Mouse (Mus musculus) limb, embryonic 12.5 days (tissue): Measurements from ENCODE around the gene Gm11172. TPM values are rescaled to one million over a fixed set of nuclear protein-coding genes. Genes with fewer than 3 reads are reported as not detected.
A peak's percentile ranks its signal among the peaks of the same experiment; 100 is the strongest.
"Not testable (repeated sequence)": the region's sequence is repeated elsewhere in the genome, so short reads cannot be mapped to it uniquely, and the experiment has no call there.

Experiments used
- ATAC-seq: fragments of 200-750 bp; cut with Nextera tagmentation; 2 replicates; pipeline ENCODE4 v1.8.0; 2017; ENCODE audit warnings: low read depth, moderate TSS enrichment; ENCODE audit not compliant: insufficient number of reproducible peaks, insufficient read depth, low FRiP score, low TSS enrichment
- H3K27ac ChIP-seq: fragments of 300-500 bp; sonication (generic); 2 replicates; pipeline ENCODE4 v1.5.1; 2016; ENCODE audit warnings: mild to moderate bottlenecking, moderate library complexity
- H3K27me3 ChIP-seq: fragments of 300-500 bp; sonication (generic); 2 replicates; pipeline ENCODE4 v1.6.1; 2016; ENCODE audit warnings: mild to moderate bottlenecking, moderate library complexity
- H3K36me3 ChIP-seq: fragments of 300-500 bp; sonication (generic); 2 replicates; pipeline ENCODE4 v1.6.1; 2016; ENCODE audit warnings: mild to moderate bottlenecking, moderate library complexity
- H3K4me1 ChIP-seq: fragments of 300-500 bp; sonication (generic); replicated peaks from 2 replicates; pipeline ENCODE4 v1.6.1; 2016
- H3K4me2 ChIP-seq: fragments of 300-500 bp; sonication (generic); 2 replicates; pipeline ENCODE4 v1.6.1; 2016; ENCODE audit warnings: mild to moderate bottlenecking, moderate library complexity
- H3K4me3 ChIP-seq: fragments of 300-500 bp; sonication (generic); replicated peaks from 2 replicates; pipeline ENCODE4 v1.5.1; 2016; ENCODE audit warnings: mild to moderate bottlenecking
- H3K9ac ChIP-seq: fragments of 300-500 bp; sonication (generic); replicated peaks from 2 replicates; pipeline ENCODE4 v1.6.1; 2016; ENCODE audit warnings: mild to moderate bottlenecking, moderate library complexity
- H3K9me3 ChIP-seq: fragments of 300-500 bp; sonication (generic); 2 replicates; pipeline ENCODE4 v1.6.1; 2016; ENCODE audit warnings: mild to moderate bottlenecking, moderate library complexity
- WGBS: fragments of 180-500 bp; shearing (Covaris S2); methylation state at CpG from one replicate; pipeline ENCODE4 v1.1.7; 2016; 5-methylcytosine and 5-hydroxymethylcytosine counted together
- polyA plus RNA-seq: library from polyadenylated mRNA; unstranded; fragments of >200 nt; fragmentation: Nextera tagmentation; extraction: Ambion mirVana; gene quantifications from 2 replicates; pipeline ENCODE4 v1.2.1, GENCODE M21; 2016

Gene Gm11172
- polyA plus RNA-seq, 1 experiment from 2014 or later, result not detected

DNA sequence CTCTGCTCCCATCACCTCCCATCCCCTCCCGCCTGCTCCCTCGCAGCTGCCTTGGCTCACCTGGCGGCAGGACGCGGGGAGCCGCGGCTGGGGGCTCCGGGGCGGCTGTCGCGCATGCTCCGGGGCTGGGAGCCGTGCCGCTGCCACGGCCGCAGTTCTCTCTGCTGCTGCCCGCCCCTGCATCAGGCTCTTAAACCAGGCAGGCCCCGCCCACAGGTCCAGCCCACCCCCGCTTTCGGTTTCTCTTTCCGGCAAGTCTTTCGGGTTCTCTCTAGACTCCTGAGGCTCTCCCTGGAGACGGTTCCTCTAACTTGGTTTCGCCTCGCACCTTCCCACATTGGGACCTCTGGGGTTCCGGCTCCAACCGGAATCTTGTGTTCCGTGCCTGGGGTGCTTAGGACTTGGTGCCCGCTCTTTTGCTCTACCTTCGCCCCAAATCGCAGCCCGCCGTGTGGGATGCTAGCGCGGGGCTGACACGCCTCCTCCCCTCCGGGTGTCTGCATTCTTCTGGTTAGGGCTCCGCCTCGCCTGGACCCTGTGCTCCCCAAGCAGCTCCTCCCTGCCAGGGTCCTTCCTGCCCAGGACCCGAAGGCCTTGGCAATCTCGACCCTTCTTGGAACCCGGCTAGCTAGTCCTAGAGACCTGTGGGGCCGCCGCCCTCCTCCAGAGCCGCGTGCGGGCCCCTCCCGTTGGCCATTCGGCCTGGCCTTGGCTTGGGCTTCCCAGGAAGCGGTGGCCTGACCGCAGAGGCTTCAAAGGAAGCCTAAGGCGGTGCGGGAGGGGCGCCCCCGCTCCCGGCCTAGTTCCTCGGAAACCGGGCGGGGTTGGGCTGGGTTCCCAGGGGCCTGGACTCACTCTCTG lies 27.1 kb upstream of the Gm11172 start, which contains the start of gene Socs1:
TSS of gene Socs1 (minus strand) at position 166 of the 861 bp plus-strand sequence.
- H3K36me3 ChIP-seq, result no peaks in the 10 kb centered on the region
- H3K4me2 ChIP-seq, result peak within 1 kb of the TSS; percentile 99
- H3K4me3 ChIP-seq, result peak within 1 kb of the TSS; percentile 67
- peak within 1 kb of the TSS; percentile 83 for H3K9ac ChIP-seq
- under 1% methylated on average over 59 of the region's 59 CpGs for WGBS
- peaks cover 57% of the 10 kb centered on the region for H3K4me1 ChIP-seq
- peak within 1 kb of the TSS; percentile 98 for H3K27ac ChIP-seq
- peaks cover 7% of the 10 kb centered on the region; the same call in 1 of the 2 replicates for H3K27me3 ChIP-seq
- no peaks in the 10 kb centered on the region for H3K9me3 ChIP-seq
- peak; percentile 84 for ATAC-seq

DNA sequence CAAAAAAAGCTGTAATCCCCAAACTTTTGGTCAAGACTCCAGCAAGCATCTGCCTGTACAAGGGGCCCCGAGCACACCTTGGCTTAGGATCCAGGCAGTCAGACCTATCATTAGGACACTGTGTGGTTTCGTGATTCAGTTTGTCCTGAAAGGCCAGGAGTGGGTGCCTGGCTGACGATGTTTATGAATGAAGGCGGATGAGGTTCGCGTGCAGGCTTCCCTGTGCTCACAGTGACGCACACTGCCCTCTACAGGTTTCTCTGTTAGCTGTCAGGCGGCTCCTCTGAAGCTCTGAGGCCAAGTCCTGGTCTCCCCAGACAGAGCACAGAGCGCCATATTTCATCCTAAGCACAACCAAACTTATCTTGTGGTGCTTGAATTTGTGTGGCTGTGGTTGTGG lies 26.4 kb upstream of the Gm11172 start:
- 1% methylated on average over 9 of the region's 9 CpGs for WGBS
- Histone ChIP-seq H3K4me1 (peaks cover 51% of the 10 kb centered on the region), H3K4me2 (peak overlapping the region; percentile 99), H3K27ac (peak overlapping the region; percentile 98), H3K9ac (peak overlapping the region; percentile 83), H3K4me3 (peak overlapping the region; percentile 67), H3K27me3 (peaks cover 10% of the 10 kb centered on the region; the same call in 1 of the 2 replicates), H3K36me3 (no peaks in the 10 kb centered on the region), H3K9me3 (no peaks in the 10 kb centered on the region)
- ATAC-seq, result 0 out of 2 replicates have a peak, but pooled peaks have one; percentile 2

DNA sequence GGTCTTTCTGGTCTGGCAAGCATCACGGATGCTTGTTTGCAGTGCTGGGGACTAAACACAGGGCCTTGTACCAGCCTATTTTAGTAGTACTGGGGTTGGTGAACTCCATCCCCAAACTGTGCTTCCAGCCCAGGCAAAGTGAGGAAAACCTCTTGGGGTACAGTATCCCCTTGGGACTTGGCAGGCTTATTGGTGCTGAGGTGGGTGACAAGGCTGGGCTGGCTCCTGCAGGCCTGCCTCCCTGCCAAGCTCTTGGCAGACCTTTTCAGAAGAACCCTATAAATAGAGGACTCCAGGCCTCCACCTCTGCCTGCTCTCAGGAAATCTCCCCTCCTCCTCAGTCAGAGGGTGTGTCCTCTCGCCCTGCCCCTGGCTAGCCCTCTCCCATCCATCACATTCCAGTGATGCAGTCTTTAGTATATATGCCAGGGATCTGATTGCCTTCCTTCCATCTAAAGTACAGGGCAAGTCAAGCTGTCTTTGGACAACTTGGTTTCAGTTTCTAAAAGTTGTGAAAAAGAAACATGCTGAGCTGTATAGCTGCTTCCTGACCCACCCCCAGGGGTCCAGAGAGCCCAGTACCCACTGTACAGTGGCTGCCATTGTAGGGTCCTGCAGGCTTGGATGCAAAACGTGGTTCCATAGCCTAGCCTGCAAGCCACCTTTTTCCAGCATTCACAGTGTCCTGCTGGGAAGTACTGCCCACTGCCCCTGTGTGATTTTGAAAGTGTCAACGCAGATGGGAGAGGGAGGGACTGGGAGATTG lies 25.8 kb upstream of the Gm11172 start:
- Histone ChIP-seq H3K27me3 (peaks cover 10% of the 10 kb centered on the region), H3K4me2 (peak overlapping the region; percentile 99), H3K27ac (peak overlapping the region; percentile 98), H3K9me3 (no peaks in the 10 kb centered on the region), H3K4me3 (no peak overlapping the region), H3K9ac (no peak overlapping the region), H3K4me1 (peaks cover 44% of the 10 kb centered on the region), H3K36me3 (no peaks in the 10 kb centered on the region)
- ATAC-seq, result no peak
- 54% methylated on average over 4 of the region's 4 CpGs for WGBS

DNA sequence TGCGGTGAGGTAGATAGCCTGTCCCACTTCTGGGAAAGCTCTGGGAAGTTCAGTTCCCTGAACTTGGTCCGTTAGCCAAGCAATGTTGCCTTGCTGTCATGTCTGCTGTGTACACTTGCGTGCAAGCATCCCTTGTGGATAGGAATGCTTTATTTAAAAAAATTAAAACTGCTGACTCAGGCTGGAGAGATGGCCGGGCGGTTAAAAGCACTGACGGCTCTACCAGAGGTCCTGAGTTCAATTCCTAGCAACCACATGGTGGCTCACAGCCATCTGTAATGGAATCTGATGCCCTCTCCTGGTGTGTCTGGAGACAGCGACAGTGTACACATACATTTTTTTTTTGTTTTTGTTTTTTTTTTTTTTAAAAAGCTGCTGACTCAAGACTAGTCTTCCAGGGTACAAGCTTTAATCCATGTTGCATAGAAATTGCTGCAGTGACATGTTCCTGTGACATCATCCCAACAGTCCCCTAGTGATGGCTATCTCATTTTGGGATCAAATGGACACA lies 25.1 kb upstream of the Gm11172 start:
- Histone ChIP-seq H3K4me2 (no peak overlapping the region), H3K27ac (no peak overlapping the region), H3K27me3 (peaks cover 10% of the 10 kb centered on the region), H3K9ac (no peak overlapping the region), H3K9me3 (no peaks in the 10 kb centered on the region), H3K4me1 (peaks cover 37% of the 10 kb centered on the region), H3K36me3 (no peaks in the 10 kb centered on the region), H3K4me3 (no peak overlapping the region)
- ATAC-seq, result no peak
- 80% methylated on average over 7 of the region's 7 CpGs for WGBS

DNA sequence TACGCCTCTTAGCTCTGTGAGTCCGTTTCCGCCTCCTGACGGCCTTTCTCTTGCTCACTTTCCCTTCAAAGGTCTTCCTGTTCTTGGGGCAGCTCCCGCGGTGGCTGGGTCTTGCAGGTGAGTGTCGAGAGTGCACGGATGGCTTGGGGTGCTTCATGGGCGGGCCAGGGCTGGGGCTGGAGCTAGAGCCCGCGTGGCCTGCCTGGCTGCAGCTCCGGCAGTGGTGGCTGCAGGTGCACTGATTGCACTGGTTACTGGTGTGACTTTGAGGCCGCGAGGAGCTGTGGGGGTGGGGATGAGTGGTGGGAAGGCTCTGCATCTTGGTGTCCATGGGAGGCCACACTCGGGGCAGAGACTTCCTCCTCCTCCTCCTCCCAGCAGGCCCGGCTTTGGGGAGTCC lies 24.4 kb upstream of the Gm11172 start, which contains the start of gene Tnp2:
TSS of gene Tnp2 (minus strand) at position 390 of the 400 bp plus-strand sequence.
- H3K4me1 ChIP-seq, result peaks cover 31% of the 10 kb centered on the region
- H3K9ac ChIP-seq, result no peak within 1 kb of the TSS
- H3K4me2 ChIP-seq, result no peak within 1 kb of the TSS
- H3K9me3 ChIP-seq, result no peaks in the 10 kb centered on the region
- no peak within 1 kb of the TSS for H3K27ac ChIP-seq
- WGBS, result 44% methylated on average over 16 of the region's 16 CpGs
- ATAC-seq, result no peak
- no peaks in the 10 kb centered on the region for H3K36me3 ChIP-seq
- H3K4me3 ChIP-seq, result no peak within 1 kb of the TSS
- H3K27me3 ChIP-seq, result peaks cover 10% of the 10 kb centered on the region

- Histone ChIP-seq H3K4me2 (no peak overlapping the region), H3K9ac (no peak overlapping the region)
- ATAC-seq, result no peak
Observed at GRCm38 (mm10) chr16:10788866-10789265, 23.8 kb upstream of the Gm11172 start.

GRCm38 (mm10) chr16:10790702-10791101 lies 22.0 kb upstream of the Gm11172 start, which contains the start of gene Prm3:
Gene Prm3 (minus strand): TSS chr16:10790914.
- no peaks in the 10 kb centered on the region for H3K9me3 ChIP-seq
- no peak within 1 kb of the TSS for H3K27ac ChIP-seq
- H3K27me3 ChIP-seq, result peaks cover 20% of the 10 kb centered on the region
- ATAC-seq, result no peak
- no peak within 1 kb of the TSS for H3K4me3 ChIP-seq
- 78% methylated on average over 9 of the region's 9 CpGs for WGBS
- no peak within 1 kb of the TSS for H3K9ac ChIP-seq
- no peak within 1 kb of the TSS for H3K4me2 ChIP-seq
- no peaks in the 10 kb centered on the region for H3K36me3 ChIP-seq
- peaks cover 16% of the 10 kb centered on the region; the same call in 1 of the 2 replicates for H3K4me1 ChIP-seq

More at GRCm38 (mm10) chr16:10788866-10789265, 23.8 kb upstream of the Gm11172 start:
- Histone ChIP-seq H3K4me1 (peaks cover 25% of the 10 kb centered on the region), H3K27ac (no peak overlapping the region), H3K4me3 (no peak overlapping the region), H3K27me3 (peaks cover 7% of the 10 kb centered on the region), H3K36me3 (no peaks in the 10 kb centered on the region), H3K9me3 (no peaks in the 10 kb centered on the region)
- WGBS, result 54% methylated on average over 4 of the region's 4 CpGs

DNA sequence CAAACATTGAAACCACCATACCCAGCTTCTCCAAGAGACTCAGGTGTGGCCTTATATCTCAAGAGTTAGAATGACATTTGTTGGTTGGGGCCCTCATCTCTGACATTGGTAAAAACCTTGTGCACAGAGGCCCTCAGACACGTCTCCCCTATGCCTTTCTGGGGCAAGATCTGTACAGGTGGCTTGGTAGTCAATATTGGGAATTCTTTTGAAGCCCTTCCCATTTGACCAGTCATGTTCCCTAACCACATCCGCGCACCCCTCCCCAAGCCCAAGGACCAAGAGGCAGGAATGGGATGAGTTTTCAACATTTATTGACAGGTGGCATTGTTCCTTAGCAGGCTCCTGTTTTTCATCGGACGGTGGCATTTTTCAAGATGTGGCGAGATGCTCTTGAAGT lies 16.7 kb upstream of the Gm11172 start, which contains the start of gene Prm2:
TSS of gene Prm2 (minus strand) at position 101 of the 400 bp plus-strand sequence.
- no peak for ATAC-seq
- WGBS, result 78% methylated on average over 6 of the region's 6 CpGs
- H3K4me2 ChIP-seq, result no peak within 1 kb of the TSS
- H3K9ac ChIP-seq, result no peak within 1 kb of the TSS
- no peaks in the 10 kb centered on the region for H3K4me1 ChIP-seq
- H3K27ac ChIP-seq, result no peak within 1 kb of the TSS
- H3K27me3 ChIP-seq, result peaks cover 34% of the 10 kb centered on the region
- no peaks in the 10 kb centered on the region for H3K9me3 ChIP-seq
- H3K36me3 ChIP-seq, result no peaks in the 10 kb centered on the region
- H3K4me3 ChIP-seq, result no peak within 1 kb of the TSS

GRCm38 (mm10) chr16:10802420-10802819 lies 10.3 kb upstream of the Gm11172 start:
- not testable (repeated sequence) for ATAC-seq
- WGBS, result 86% methylated on average over 3 of the region's 3 CpGs

DNA sequence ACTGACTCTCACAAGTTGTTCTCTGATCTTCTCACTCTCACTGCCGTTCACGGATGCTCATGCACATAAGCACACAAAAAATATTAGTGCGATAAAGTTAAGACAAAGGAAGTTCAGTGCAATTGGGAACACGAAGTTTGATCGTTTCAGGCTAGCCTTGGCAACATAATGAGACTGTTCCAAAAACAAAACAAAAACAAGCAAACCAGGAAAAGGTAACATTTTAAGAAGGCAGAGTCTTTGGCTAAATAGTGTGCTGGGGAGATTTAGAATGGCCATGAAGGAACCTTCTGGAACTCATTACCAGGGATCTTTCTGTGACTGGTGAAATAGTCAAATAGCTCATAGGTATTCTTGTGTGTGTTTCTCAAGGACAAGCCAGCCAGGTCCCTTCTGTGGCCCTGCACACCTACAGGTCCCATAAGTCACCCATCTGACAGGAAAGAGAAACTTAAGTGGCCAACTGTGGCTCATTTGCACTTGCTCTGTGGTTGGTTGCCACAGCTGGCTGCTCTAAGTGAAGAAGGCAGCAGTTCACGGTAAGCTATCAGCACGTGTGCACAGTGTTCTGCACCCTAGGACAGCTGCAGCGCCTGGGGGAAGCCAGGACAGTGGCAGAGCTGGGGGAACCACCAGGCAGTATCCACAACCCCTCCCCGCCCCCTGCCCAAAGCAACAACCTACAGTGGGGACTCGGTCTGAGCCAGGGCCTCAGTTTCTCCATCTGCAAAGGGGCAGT lies 6.8 kb upstream of the Gm11172 start, which contains the start of gene Prm1:
TSS of gene Prm1 (minus strand) at position 51 of the 739 bp plus-strand sequence.
- Histone ChIP-seq H3K4me1 (peaks cover 16% of the 10 kb centered on the region), H3K9me3 (no peaks in the 10 kb centered on the region), H3K4me2 (no peak within 1 kb of the TSS), H3K27ac (peak within 1 kb of the TSS; percentile 71), H3K36me3 (no peaks in the 10 kb centered on the region), H3K4me3 (no peak within 1 kb of the TSS), H3K9ac (no peak within 1 kb of the TSS), H3K27me3 (peaks cover 5% of the 10 kb centered on the region; the same call in 1 of the 2 replicates)
- ATAC-seq, result no peak
- 70% methylated on average over 10 of the region's 10 CpGs for WGBS

More at GRCm38 (mm10) chr16:10802420-10802819, 10.3 kb upstream of the Gm11172 start:
- not testable (repeated sequence) for H3K4me2 ChIP-seq, H3K9me3 ChIP-seq, H3K36me3 ChIP-seq, H3K4me3 ChIP-seq, H3K27ac ChIP-seq, H3K27me3 ChIP-seq, H3K9ac ChIP-seq
- H3K4me1 ChIP-seq, result peaks cover 16% of the 10 kb centered on the region
